Mouse (Mus musculus) midbrain, embryonic 11.5 days (tissue): ENCODE measurements around the gene F12. TPM values are rescaled to one million over a fixed set of nuclear protein-coding genes. Genes with fewer than 3 reads are reported as not detected.
A peak's percentile ranks its signal among the peaks of the same experiment; 100 is the strongest.

ENCODE experiments used
- ATAC-seq: fragments of 200-750 bp; cut with Nextera tagmentation; 2 replicates; pipeline ENCODE4 v1.8.0; 2017; ENCODE audit warnings: moderate TSS enrichment, moderate library complexity; ENCODE audit not compliant: low FRiP score
- DNase-seq: peaks from one replicate; pipeline ENCODE4 v3.0.0; 2015; ENCODE audit warnings: low spot score; ENCODE audit errors: missing footprints
- H3K27ac ChIP-seq: fragments of 300-500 bp; sonication (generic); 2 replicates; pipeline ENCODE4 v1.5.1; 2014; ENCODE audit warnings: low read depth, low read length
- H3K27me3 ChIP-seq: fragments of 300-500 bp; sonication (generic); 2 replicates; pipeline ENCODE4 v1.6.1; 2014; ENCODE audit warnings: mild to moderate bottlenecking, low read length, moderate library complexity, mixed read lengths; ENCODE audit not compliant: control insufficient read depth, insufficient read depth
- H3K36me3 ChIP-seq: fragments of 300-500 bp; sonication (generic); 2 replicates; pipeline ENCODE4 v1.6.1; 2014; ENCODE audit warnings: mild to moderate bottlenecking, low read length, moderate library complexity, mixed read lengths; ENCODE audit not compliant: control insufficient read depth, insufficient read depth
- H3K4me1 ChIP-seq: fragments of 300-500 bp; sonication (generic); 2 replicates; pipeline ENCODE4 v1.6.1; 2014; ENCODE audit warnings: low read length; ENCODE audit not compliant: control insufficient read depth, insufficient read depth
- H3K4me2 ChIP-seq: fragments of 300-500 bp; sonication (generic); 2 replicates; pipeline ENCODE4 v1.6.1; 2014; ENCODE audit warnings: mild to moderate bottlenecking, moderate library complexity
- H3K4me3 ChIP-seq: fragments of 300-500 bp; sonication (generic); 2 replicates; pipeline ENCODE4 v1.5.1; 2014; ENCODE audit warnings: low read depth, low read length
- H3K9ac ChIP-seq: fragments of 300-500 bp; sonication (generic); 2 replicates; pipeline ENCODE4 v1.6.1; 2014; ENCODE audit warnings: low read length
- H3K9me3 ChIP-seq: fragments of 300-500 bp; sonication (generic); 2 replicates; pipeline ENCODE4 v1.6.1; 2016; ENCODE audit warnings: low read length; ENCODE audit not compliant: control insufficient read depth
- WGBS: fragments of 180-500 bp; shearing (Covaris S2); extraction: QIAGEN DNeasy Blood & Tissue Kit; methylation state at CpG from one replicate; pipeline ENCODE4 v1.1.7; 2014; 5-methylcytosine and 5-hydroxymethylcytosine counted together
- polyA plus RNA-seq: library from polyadenylated mRNA; unstranded; fragments of >200 nt; fragmentation: Nextera tagmentation; extraction: Ambion mirVana; gene quantifications from 2 replicates; pipeline ENCODE4 v1.2.1, GENCODE M21; 2014

Gene F12
- polyA plus RNA-seq, 1 experiment from 2014 or later = not detected

DNA sequence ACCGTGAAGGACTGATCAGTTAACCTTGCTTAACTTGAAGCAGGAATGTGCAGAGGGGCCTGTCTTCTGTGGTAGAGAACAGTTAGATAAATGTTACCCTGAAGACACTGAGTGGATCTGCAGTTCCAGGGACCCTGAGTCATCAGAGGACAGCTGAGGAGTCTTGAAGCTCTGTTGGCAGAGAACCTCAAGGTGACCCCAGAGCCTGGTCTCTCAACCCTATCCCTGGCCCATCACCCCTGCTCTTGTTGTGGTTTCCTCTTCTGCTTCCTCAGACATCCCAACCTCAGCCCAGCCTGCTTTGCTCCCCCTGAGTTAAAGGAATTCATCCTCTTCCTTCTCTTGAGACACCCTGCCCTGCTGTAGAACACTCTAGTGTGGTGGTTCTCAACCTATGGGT is 28.5 kb downstream of the F12 start, which contains the start of gene Slc34a1:
Gene Slc34a1 (plus strand): TSS at position 100 of the 400 bp plus-strand sequence.
- WGBS = 92% methylated on average over 1 of the region's 1 CpGs

DNA sequence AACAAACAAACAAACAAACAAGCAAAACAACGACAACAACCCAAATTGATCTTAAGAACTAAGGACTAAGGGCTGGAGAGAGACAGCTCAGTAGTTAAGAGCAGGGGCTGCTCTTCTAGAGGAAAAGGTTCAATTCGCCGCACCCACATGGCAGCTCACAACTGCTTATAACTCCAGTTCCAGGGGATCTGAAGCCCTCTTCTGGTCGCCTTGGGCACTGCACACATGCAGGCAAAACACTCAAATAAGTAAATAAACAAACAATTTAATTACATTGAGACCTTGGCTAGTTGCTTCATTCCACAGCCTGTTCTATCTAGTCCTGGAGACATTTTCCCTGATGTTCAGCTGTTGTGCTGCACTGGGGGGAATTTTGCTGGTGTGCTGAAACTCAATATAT is 33.7 kb downstream of the F12 start:
- DNase-seq (no peak), ATAC-seq (no peak)
- no peak overlapping the region for H3K4me3 ChIP-seq
- WGBS = 70% methylated on average over 4 of the region's 4 CpGs
- H3K27me3 ChIP-seq = no peaks in the 10 kb centered on the region
- H3K36me3 ChIP-seq = no peaks in the 10 kb centered on the region
- H3K27ac ChIP-seq = no peak overlapping the region
- H3K4me2 ChIP-seq = no peak overlapping the region
- H3K9me3 ChIP-seq = no peaks in the 10 kb centered on the region
- no peaks in the 10 kb centered on the region for H3K4me1 ChIP-seq
- H3K9ac ChIP-seq = no peak overlapping the region

More for the DNA sequence above, 28.5 kb downstream of the F12 start, which contains the start of gene Slc34a1:
- Histone ChIP-seq H3K27ac (no peak within 1 kb of the TSS), H3K4me2 (no peak within 1 kb of the TSS), H3K4me1 (no peaks in the 10 kb centered on the region), H3K36me3 (no peaks in the 10 kb centered on the region), H3K27me3 (no peaks in the 10 kb centered on the region), H3K9me3 (no peaks in the 10 kb centered on the region), H3K4me3 (no peak within 1 kb of the TSS), H3K9ac (no peak within 1 kb of the TSS)
- ATAC-seq (no peak), DNase-seq (no peak)

DNA sequence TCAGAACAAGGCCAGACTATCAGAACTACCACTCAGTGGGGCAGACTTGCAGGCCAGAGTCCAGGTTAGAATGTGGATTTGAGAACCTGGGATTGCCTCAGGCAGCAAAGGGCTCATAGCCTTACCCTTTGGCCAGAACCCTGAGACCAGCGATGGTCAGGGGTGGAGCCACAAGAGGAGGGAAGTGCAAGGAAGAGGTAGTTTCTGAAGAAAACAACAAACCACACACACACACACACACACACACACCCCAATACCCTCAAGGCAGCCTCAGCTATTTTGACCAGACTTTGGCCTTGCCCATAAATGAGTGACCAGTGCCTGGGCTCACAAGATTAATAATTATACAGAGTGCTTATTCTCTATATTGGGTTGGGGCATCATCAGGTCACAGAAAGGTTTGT is 35.0 kb downstream of the F12 start:
- H3K27ac ChIP-seq = no peak overlapping the region
- no peak for ATAC-seq
- no peak overlapping the region for H3K4me2 ChIP-seq
- no peak overlapping the region for H3K9ac ChIP-seq
- no peaks in the 10 kb centered on the region for H3K27me3 ChIP-seq
- no peaks in the 10 kb centered on the region for H3K9me3 ChIP-seq
- no peaks in the 10 kb centered on the region for H3K4me1 ChIP-seq
- DNase-seq = no peak
- H3K36me3 ChIP-seq = no peaks in the 10 kb centered on the region
- WGBS = 73% methylated on average over 1 of the region's 1 CpGs
- H3K4me3 ChIP-seq = no peak overlapping the region

DNA sequence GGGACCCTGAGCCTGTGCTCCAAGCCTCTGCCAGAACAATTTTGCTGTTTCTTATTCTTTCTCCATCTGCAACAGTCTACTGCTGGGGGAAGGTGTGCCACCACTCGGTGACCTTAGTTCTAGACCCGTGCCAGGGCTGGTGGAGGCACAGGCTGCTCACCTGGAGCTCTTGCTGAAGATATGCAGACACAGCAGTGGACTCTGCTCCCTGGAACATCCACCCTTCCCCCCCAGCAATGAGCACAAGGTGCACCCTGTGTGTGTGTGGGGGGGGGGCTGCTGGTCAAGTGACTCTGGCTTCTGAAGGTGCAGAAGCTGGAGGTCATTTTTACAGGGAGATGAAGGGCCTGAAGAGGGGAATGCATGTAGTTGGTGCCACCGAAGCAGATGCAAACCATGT is 35.9 kb downstream of the F12 start:
- H3K4me1 ChIP-seq = no peaks in the 10 kb centered on the region
- DNase-seq (peak; percentile 35), ATAC-seq (no peak)
- no peaks in the 10 kb centered on the region for H3K36me3 ChIP-seq
- H3K27me3 ChIP-seq = no peaks in the 10 kb centered on the region
- H3K4me3 ChIP-seq = no peak overlapping the region
- H3K27ac ChIP-seq = no peak overlapping the region
- no peak overlapping the region for H3K4me2 ChIP-seq
- H3K9me3 ChIP-seq = no peaks in the 10 kb centered on the region
- WGBS = 81% methylated on average over 3 of the region's 3 CpGs
- H3K9ac ChIP-seq = no peak overlapping the region

DNA sequence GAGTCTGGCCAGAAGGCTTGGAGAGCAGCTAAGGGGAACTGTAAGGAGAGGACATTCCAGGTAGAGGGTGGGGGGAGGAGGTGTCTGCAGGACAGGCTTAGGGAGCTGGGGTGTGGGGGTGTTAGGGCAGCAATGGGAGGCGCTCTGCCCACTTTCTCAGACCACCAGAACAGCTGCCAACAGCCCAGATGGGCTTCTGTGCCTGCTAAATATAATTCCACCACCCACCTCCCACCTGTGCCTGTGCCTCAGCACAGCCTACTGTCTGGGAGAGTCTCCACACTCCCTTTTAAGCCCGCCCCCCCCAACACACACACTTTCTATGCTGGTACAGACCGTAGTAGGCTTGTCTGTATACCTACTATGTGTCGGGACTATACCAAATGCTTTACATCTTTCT is 44.8 kb downstream of the F12 start:
- DNase-seq (no peak), ATAC-seq (no peak)
- no peaks in the 10 kb centered on the region for H3K4me1 ChIP-seq
- H3K4me3 ChIP-seq = no peak overlapping the region
- 77% methylated on average over 4 of the region's 4 CpGs for WGBS
- H3K4me2 ChIP-seq = no peak overlapping the region
- no peak overlapping the region for H3K9ac ChIP-seq
- no peaks in the 10 kb centered on the region for H3K36me3 ChIP-seq
- peaks cover 28% of the 10 kb centered on the region for H3K27me3 ChIP-seq
- no peaks in the 10 kb centered on the region for H3K9me3 ChIP-seq
- H3K27ac ChIP-seq = no peak overlapping the region

DNA sequence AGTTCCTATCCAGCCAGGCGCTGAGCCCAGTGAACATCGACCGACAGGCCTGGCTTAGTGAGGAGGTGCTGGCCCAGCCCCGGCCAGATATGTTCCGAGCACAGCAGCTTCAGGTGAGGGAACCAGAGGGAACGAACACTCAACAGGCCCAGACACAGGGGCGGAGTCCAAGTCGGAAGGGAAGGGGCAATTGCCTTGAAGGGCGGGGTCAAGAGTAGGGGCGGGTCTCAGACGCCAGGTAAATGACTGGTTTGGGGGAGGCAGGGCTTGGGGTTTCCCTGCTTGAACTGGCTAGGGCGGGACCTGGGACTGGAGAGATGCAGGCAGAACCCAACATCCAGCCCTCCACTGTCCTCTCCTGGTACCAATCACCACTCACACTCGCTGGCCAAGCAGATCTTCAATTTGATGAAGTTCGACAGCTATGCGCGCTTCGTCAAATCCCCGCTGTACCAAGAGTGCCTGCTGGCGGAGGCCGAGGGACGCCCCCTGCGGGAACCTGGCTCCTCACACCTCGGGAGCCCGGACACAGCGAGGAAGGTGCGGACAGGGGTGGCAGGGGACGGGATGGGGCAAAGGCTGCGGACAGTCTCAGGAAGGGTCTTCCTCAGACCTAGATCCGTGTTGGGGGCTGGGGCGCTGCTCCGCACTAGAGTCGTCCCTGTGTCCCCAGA is 47.5 kb downstream of the F12 start:
- no peak for DNase-seq
- H3K9me3 ChIP-seq = no peaks in the 10 kb centered on the region
- no peak overlapping the region for H3K9ac ChIP-seq
- H3K27ac ChIP-seq = no peak overlapping the region
- peaks cover 28% of the 10 kb centered on the region for H3K27me3 ChIP-seq
- no peak overlapping the region for H3K4me2 ChIP-seq
- no peak for ATAC-seq
- 7% methylated on average over 32 of the region's 32 CpGs for whole genome bisulfite sequencing
- H3K4me1 ChIP-seq = no peaks in the 10 kb centered on the region
- no peak overlapping the region for H3K4me3 ChIP-seq
- no peaks in the 10 kb centered on the region for H3K36me3 ChIP-seq

DNA sequence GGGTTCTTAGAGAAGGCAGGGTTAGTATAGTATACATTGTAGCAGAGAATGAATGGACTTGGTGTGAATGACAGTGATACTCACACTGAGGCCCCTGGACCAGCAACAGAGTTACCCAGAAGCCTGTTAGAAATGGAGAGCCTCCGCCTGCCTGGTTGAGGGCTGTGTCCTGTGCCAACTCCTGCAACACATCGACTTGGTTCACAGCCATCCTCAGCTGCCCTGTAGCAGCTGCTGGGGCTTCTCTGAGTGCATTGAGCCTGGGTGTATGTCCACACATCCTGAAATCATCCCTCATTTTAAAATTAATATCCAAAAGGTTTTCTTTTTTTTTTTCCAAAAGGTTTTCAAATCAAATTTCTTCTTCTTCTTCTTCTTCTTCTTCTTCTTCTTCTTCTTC is 50.7 kb downstream of the F12 start:
- Histone ChIP-seq H3K36me3 (no peaks in the 10 kb centered on the region), H3K27me3 (peaks cover 27% of the 10 kb centered on the region), H3K9ac (no peak overlapping the region), H3K27ac (no peak overlapping the region), H3K4me2 (no peak overlapping the region), H3K4me3 (no peak overlapping the region), H3K9me3 (no peaks in the 10 kb centered on the region), H3K4me1 (no peaks in the 10 kb centered on the region)
- DNase-seq = no peak
- WGBS = 82% methylated on average over 2 of the region's 2 CpGs
- no peak for ATAC-seq

DNA sequence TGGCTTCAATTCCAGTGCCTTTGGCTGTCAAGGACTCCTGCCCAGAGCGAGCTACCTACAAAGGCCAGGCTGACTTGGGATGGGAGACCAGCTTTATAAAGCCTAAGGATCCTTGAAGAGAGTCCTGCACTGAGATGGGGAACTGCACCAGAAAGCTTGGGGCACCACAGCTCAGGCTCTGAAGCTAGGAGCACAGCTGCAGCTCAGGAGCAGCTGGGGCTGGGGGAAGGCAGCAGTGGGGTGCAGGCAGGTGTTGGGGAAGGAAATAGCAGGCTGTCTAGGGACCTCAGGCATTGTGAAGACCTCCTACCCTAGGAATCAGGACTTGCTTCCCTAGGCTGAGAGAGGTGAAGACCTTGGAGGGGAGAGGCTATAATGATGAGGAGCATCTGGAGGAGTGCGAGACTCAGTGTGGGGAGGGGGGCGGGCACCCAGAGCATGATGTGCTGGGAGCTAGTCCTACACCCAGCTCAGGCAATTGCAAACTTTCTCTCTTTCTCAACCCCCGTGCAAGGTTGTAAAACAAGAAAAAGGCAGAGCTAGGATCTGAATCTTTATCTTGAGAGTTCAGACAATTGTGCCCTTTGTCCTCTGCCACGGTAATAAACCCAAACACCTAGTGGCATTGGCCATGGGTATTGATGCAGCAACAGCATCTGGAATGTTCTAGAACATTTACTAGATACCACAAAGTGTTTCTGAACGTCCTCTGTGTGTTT is 52.2 kb downstream of the F12 start:
- H3K4me3 ChIP-seq = no peak overlapping the region
- no peak overlapping the region for H3K27ac ChIP-seq
- ATAC-seq (no peak), DNase-seq (no peak)
- 66% methylated on average over 6 of the region's 6 CpGs for WGBS
- H3K4me2 ChIP-seq = no peak overlapping the region
- H3K27me3 ChIP-seq = peaks cover 16% of the 10 kb centered on the region
- H3K36me3 ChIP-seq = no peaks in the 10 kb centered on the region
- H3K4me1 ChIP-seq = no peaks in the 10 kb centered on the region
- no peak overlapping the region for H3K9ac ChIP-seq
- H3K9me3 ChIP-seq = no peaks in the 10 kb centered on the region

DNA sequence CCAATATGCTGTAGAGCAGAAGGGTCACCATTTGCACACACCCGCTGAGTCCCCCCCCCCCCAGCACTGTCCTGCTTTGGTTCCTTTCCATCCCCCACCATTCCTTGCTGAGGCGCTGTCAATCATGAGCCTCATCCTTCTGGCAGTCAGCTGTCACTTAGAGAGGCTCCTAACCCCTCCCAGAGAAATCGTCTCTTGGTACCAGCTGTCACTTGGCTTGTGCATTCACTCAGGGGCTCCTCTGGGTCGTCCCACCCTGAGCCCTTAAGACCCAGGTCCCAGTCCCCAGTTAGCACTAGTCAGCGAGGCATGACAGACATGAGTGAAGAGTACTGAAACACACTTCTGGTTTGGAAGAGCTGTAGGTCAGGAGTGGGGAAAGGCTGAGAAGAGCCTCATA is 54.9 kb downstream of the F12 start:
- WGBS = 64% methylated on average over 4 of the region's 5 CpGs
- no peak overlapping the region for H3K9ac ChIP-seq
- no peak for DNase-seq
- no peak for ATAC-seq
- H3K9me3 ChIP-seq = no peaks in the 10 kb centered on the region
- no peak overlapping the region for H3K4me3 ChIP-seq
- H3K36me3 ChIP-seq = no peaks in the 10 kb centered on the region
- no peaks in the 10 kb centered on the region for H3K27me3 ChIP-seq
- no peak overlapping the region for H3K27ac ChIP-seq
- H3K4me1 ChIP-seq = no peaks in the 10 kb centered on the region
- no peak overlapping the region for H3K4me2 ChIP-seq
